ENCODE assay signal across 8 mouse cellular contexts in the genomic region with DNA sequence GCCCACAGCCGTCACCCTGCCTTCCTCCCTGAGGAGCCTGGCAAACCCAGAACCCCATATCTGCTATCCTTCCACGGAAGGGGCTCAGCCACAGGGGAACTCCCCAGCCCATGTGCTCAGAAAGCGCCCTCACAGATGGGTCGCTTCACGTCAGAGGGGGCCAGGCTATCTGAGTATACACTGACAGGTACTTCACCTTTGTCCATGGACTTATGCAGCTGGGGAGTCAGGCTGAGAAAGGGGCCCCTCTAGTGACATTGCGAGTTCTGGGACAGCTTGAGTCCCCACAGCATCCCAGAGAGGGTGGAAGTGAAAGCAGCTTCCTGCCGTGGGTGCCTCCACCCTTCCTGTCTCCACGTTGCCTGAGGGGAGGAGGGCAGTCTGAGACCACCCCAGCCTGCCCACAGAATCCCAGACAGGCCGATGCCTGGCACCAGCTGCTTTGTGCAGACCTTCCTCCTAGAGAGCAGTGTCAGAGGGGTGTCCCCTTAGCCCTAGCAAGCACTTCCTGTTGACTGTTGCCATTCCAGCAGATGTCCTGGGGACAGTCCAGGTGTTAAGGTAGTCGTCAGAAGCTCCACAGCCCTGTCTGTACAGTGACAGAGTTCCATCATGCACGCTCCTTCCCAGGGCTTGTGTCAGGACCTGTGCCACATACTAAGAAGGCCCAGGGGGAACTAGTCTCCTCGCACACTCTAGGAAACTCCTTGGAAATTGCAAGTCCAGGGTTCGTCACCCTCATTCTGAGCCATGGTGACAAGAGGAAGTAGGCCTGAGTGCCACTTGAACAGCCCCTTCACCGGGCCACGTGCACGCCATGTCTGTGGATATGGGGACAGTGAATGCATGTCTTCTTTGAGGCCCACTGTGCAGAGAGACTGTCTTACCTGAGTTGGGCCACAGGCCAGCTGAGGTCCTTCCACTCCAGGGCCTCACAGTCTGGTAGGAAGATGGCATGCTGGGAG. TPM values are rescaled to one million over a fixed set of nuclear protein-coding genes. Genes with fewer than 3 reads are reported as not detected.
DNase-seq lines count a peak whose midpoint lies in the region; ATAC-seq lines count a peak whose summit lies in the region.

No protein-coding gene starts in this region.

- 53% methylated on average over 16 of the region's 16 CpGs for WGBS in heart, embryonic 11.5 days (ENCODE audit: insufficient replicate concordance)
- WGBS in forebrain, embryonic 15.5 days = 72% methylated on average over 16 of the region's 16 CpGs
- 29% methylated on average over 16 of the region's 16 CpGs for WGBS in macrophage (ENCODE audit: missing documents)

- no peaks in the 10 kb centered on the region for H3K9me3 ChIP-seq in heart, embryonic 11.5 days (replicated peaks; ENCODE audit: control insufficient read depth, low read length)
- H3K9me3 ChIP-seq in forebrain, embryonic 15.5 days = no peaks in the 10 kb centered on the region

- H3K27me3 ChIP-seq in heart, embryonic 11.5 days (ENCODE audit: control insufficient read depth, insufficient read depth, low read length) = 0 out of 2 replicates have a peak, but pooled peaks cover 3% of the 10 kb centered on the region
- H3K27me3 ChIP-seq in forebrain, embryonic 15.5 days = no peaks in the 10 kb centered on the region

- DNase-seq in heart, adult 8-10 months (ENCODE audit: low spot score) = no peak
- DNase-seq in CD4-positive, CD25-positive, alpha-beta regulatory T cell, adult 2 months (ENCODE audit: low read depth, low spot score) = peak; percentile 69
- DNase-seq in layer of hippocampus, postnatal 36 days = no peak
- DNase-seq in right cerebral cortex, postnatal 14 days = no peak
- DNase-seq in ovary, postnatal 14 days (ENCODE audit: low spot score) = no peak

- no peak overlapping the region for H3K9ac ChIP-seq in heart, embryonic 11.5 days (ENCODE audit: low read depth, low read length)
- H3K9ac ChIP-seq in forebrain, embryonic 15.5 days (replicated peaks) = no peak overlapping the region

- no peaks in the 10 kb centered on the region for H3K36me3 ChIP-seq in heart, embryonic 11.5 days (ENCODE audit: control insufficient read depth, insufficient read depth, low read length)
- H3K36me3 ChIP-seq in forebrain, embryonic 15.5 days = no peaks in the 10 kb centered on the region
- no peaks in the 10 kb centered on the region for H3K36me3 ChIP-seq in macrophage (ENCODE audit: inconsistent target)

- peaks cover 96% of the 10 kb centered on the region for H3K79me2 ChIP-seq in macrophage (ENCODE audit: inconsistent target)

- no peak overlapping the region for H3K4me3 ChIP-seq in heart, embryonic 11.5 days (ENCODE audit: low read depth, low read length)
- no peak overlapping the region for H3K4me3 ChIP-seq in forebrain, embryonic 15.5 days
- H3K4me3 ChIP-seq in macrophage (ENCODE audit: inconsistent target) = no peak overlapping the region

- H3K4me2 ChIP-seq in heart, embryonic 11.5 days = 0 out of 2 replicates have a peak overlapping the region, but pooled peaks have one; percentile 1
- no peak overlapping the region for H3K4me2 ChIP-seq in forebrain, embryonic 15.5 days (replicated peaks)

- peaks cover 55% of the 10 kb centered on the region for H3K4me1 ChIP-seq in heart, embryonic 11.5 days (ENCODE audit: control insufficient read depth, insufficient read depth, low read length)
- peaks cover 49% of the 10 kb centered on the region for H3K4me1 ChIP-seq in forebrain, embryonic 15.5 days

- no peak for ATAC-seq in heart, embryonic 11.5 days (replicated peaks; ENCODE audit: insufficient number of reproducible peaks, low FRiP score, low TSS enrichment)
- no peak for ATAC-seq in forebrain, embryonic 15.5 days (replicated peaks)

- H3K27ac ChIP-seq in heart, embryonic 11.5 days (ENCODE audit: low read depth, low read length) = peak overlapping the region; percentile 62; the same call in 1 of the 2 replicates
- H3K27ac ChIP-seq in forebrain, embryonic 15.5 days (replicated peaks) = peak overlapping the region; percentile 39
- H3K27ac ChIP-seq in macrophage = peak overlapping the region; percentile 39

RNA-seq across cellular contexts. Expression of a gene that starts 5.6 kb away (rescaled TPM):
- 3.2 and 3.8 TPM in 2 replicates for polyA plus RNA-seq in heart, embryonic 11.5 days (2014; fragmentation: Nextera tagmentation; extraction: Ambion mirVana)
- 10 to 100 TPM; 14.7 to 19.5 (median 17.7) TPM for total RNA-seq in heart, adult 8-10 months (2022)
- 3.0 and 3.9 TPM in 2 replicates for polyA plus RNA-seq in forebrain, embryonic 15.5 days (2015; fragmentation: Nextera tagmentation; extraction: Ambion mirVana)
- total RNA-seq in macrophage (2018; cell fraction: chromatin; rRNA removed) = 100 to 1,000 TPM in 3 of 26 experiments, 10 to 100 TPM in 23; 10.2 to 397 (median 25.5) TPM
- 10 to 100 TPM in 12 of 26 experiments, 1 to 10 TPM in 14; 2.1 to 23.7 (median 7.4) TPM for total RNA-seq in macrophage (2018; cell fraction: cytosol; rRNA removed)
- 10 to 100 TPM in 16 of 26 experiments, 1 to 10 TPM in 10; 4.2 to 93.0 (median 16.7) TPM for total RNA-seq in macrophage (2018; cell fraction: nucleus; rRNA removed)
- 6.8 to 20.9 TPM (median 9.4 TPM) in 3 replicates for polyA plus RNA-seq in macrophage (2018)
- total RNA-seq in layer of hippocampus, postnatal 36 days (2021) = 100 to 1,000 TPM; 127 to 142 TPM

RNA-seq across cellular contexts. Expression of a gene that starts 25.6 kb away (rescaled TPM):
- 73.3 and 75.2 TPM in 2 replicates for polyA plus RNA-seq in heart, embryonic 11.5 days (2014; fragmentation: Nextera tagmentation; extraction: Ambion mirVana)
- total RNA-seq in heart, adult 8-10 months (2022) = 100 to 1,000 TPM; 184 to 207 (median 193) TPM
- polyA plus RNA-seq in forebrain, embryonic 15.5 days (2015; fragmentation: Nextera tagmentation; extraction: Ambion mirVana) = 2.0 and 2.2 TPM in 2 replicates
- total RNA-seq in macrophage (2018; cell fraction: chromatin; rRNA removed) = 10 to 100 TPM in 13 of 26 experiments, 1 to 10 TPM in 13; 2.6 to 59.5 (median 10.7) TPM
- 10 to 100 TPM in 25 of 26 experiments, 1 to 10 TPM in 1; 9.8 to 60.0 (median 28.1) TPM for total RNA-seq in macrophage (2018; cell fraction: cytosol; rRNA removed)
- total RNA-seq in macrophage (2018; cell fraction: nucleus; rRNA removed) = 10 to 100 TPM in 14 of 26 experiments, 1 to 10 TPM in 12; 5.0 to 69.9 (median 11.8) TPM
- polyA plus RNA-seq in macrophage (2018) = 33.0 to 157 TPM (median 71.6 TPM) in 3 replicates
- 10 to 100 TPM; 11.9 to 12.6 TPM for total RNA-seq in layer of hippocampus, postnatal 36 days (2021)

RNA-seq across cellular contexts. Expression of a gene that starts 50.2 kb away (rescaled TPM):
- 141 and 156 TPM in 2 replicates for polyA plus RNA-seq in heart, embryonic 11.5 days (2014; fragmentation: Nextera tagmentation; extraction: Ambion mirVana)
- 10 to 100 TPM; 28.3 to 35.2 (median 30.0) TPM for total RNA-seq in heart, adult 8-10 months (2022)
- polyA plus RNA-seq in forebrain, embryonic 15.5 days (2015; fragmentation: Nextera tagmentation; extraction: Ambion mirVana) = 77.2 and 91.2 TPM in 2 replicates
- 10 to 100 TPM in 9 of 26 experiments, 1 to 10 TPM in 16, not detected in 1; 1.1 to 26.5 (median 6.5) TPM for total RNA-seq in macrophage (2018; cell fraction: chromatin; rRNA removed)
- total RNA-seq in macrophage (2018; cell fraction: cytosol; rRNA removed) = 10 to 100 TPM; 12.1 to 26.8 (median 20.1) TPM
- total RNA-seq in macrophage (2018; cell fraction: nucleus; rRNA removed) = 10 to 100 TPM in 11 of 26 experiments, 1 to 10 TPM in 15; 2.3 to 45.8 (median 8.3) TPM
- polyA plus RNA-seq in macrophage (2018) = 5.6 to 43.8 TPM (median 19.5 TPM) in 3 replicates
- 10 to 100 TPM; 20.2 to 24.0 TPM for total RNA-seq in layer of hippocampus, postnatal 36 days (2021)

Comparison
In these comparisons a context has a peak if more than half of its experiments do, and no peak if none do; other contexts are left out.
1. RNA of a gene that starts 25.6 kb away (polyA plus RNA-seq): 73.3 to 75.2 TPM in heart, embryonic 11.5 days and 33.0 to 157 TPM in macrophage; 2.0 to 2.2 TPM in forebrain, embryonic 15.5 days; every median in the first group is over 10 times any median in the second.
2. Peak in every context shown above with its lines, with median percentiles within 50 percentile points of each other: H3K27ac ChIP-seq.